Mouse (Mus musculus) liver, embryonic 14.5 days (tissue): Measurements from ENCODE around the gene Pdha2. TPM values are rescaled to one million over a fixed set of nuclear protein-coding genes. Genes with fewer than 3 reads are reported as not detected.

Experiments used
- ATAC-seq: fragments of 200-750 bp; cut with Nextera tagmentation; 2 replicates; pipeline ENCODE4 v1.8.0; 2017; ENCODE audit warnings: moderate number of reproducible peaks, mild to moderate bottlenecking, moderate library complexity; ENCODE audit not compliant: insufficient read depth
- DNase-seq, 3 experiments: peaks; one replicate each; pipeline ENCODE4 v3.0.0-alpha.2; 2012 to 2013; ENCODE audit warnings: low read depth in 3 of 3, low spot score in 3 of 3
- H3K27ac ChIP-seq: fragments of 300-500 bp; sonication (generic); 2 replicates; pipeline ENCODE4 v1.5.1; 2014; ENCODE audit warnings: moderate library complexity, mild to moderate bottlenecking, control low read depth, inconsistent platforms
- H3K27me3 ChIP-seq: fragments of 300-500 bp; sonication (generic); 2 replicates; pipeline ENCODE4 v1.6.1; 2014; ENCODE audit warnings: mild to moderate bottlenecking, low read length, moderate library complexity; ENCODE audit not compliant: control insufficient read depth, insufficient read depth
- H3K36me3 ChIP-seq: fragments of 300-500 bp; sonication (generic); replicated peaks from 2 replicates; pipeline ENCODE4 v1.6.1; 2014; ENCODE audit warnings: low read depth; ENCODE audit not compliant: control insufficient read depth, insufficient read depth
- H3K4me1 ChIP-seq, 2 experiments: fragments of 200-500 bp in 1 of 2; fragments of 300-500 bp in 1 of 2; sonication (generic) in 1 of 2; replicated peaks; 2 replicates each; pipeline ENCODE4 v1.6.1; 2012 to 2014; ENCODE audit warnings: antibody characterized with exemption in 1 of 2, inconsistent platforms in 1 of 2, low read length in 1 of 2; ENCODE audit not compliant: control insufficient read depth in 2 of 2, insufficient read depth in 2 of 2
- H3K4me2 ChIP-seq: fragments of 300-500 bp; sonication (generic); 2 replicates; pipeline ENCODE4 v1.6.1; 2014; ENCODE audit warnings: low read depth, mild to moderate bottlenecking, control low read depth, moderate library complexity
- H3K4me3 ChIP-seq, 2 experiments: fragments of 200-500 bp in 1 of 2; fragments of 300-500 bp in 1 of 2; sonication (generic) in 1 of 2; 2 replicates each; pipeline ENCODE4 v1.5.1; 2012 to 2014; ENCODE audit warnings: low read depth in 2 of 2, low read length in 2 of 2, mild to moderate bottlenecking in 2 of 2, control low read depth in 1 of 2, inconsistent platforms in 1 of 2, moderate library complexity in 1 of 2; ENCODE audit not compliant: insufficient read depth in 1 of 2
- H3K9ac ChIP-seq: fragments of 300-500 bp; sonication (generic); replicated peaks from 2 replicates; pipeline ENCODE4 v1.6.1; 2014; ENCODE audit warnings: mild to moderate bottlenecking, control low read depth, moderate library complexity
- H3K9me3 ChIP-seq: fragments of 300-500 bp; sonication (generic); 2 replicates; pipeline ENCODE4 v1.6.1; 2016; ENCODE audit warnings: low read length, mixed read lengths; ENCODE audit not compliant: control insufficient read depth
- CTCF ChIP-seq: IDR thresholded peaks from 2 replicates; pipeline ENCODE4 v1.5.1; 2016; ENCODE audit warnings: antibody characterized with exemption, low read depth, control low read depth
- EP300 ChIP-seq: IDR thresholded peaks from 2 replicates; pipeline ENCODE4 v1.6.1; 2016; ENCODE audit warnings: antibody characterized with exemption, low read depth
- WGBS: fragments of 180-500 bp; shearing (Covaris S2); extraction: QIAGEN DNeasy Blood & Tissue Kit; methylation state at CpG from one replicate; pipeline ENCODE4 v1.1.7; 2014; ENCODE audit not compliant: insufficient replicate concordance; 5-methylcytosine and 5-hydroxymethylcytosine counted together
- polyA plus RNA-seq, 2 experiments: library from polyadenylated mRNA; depleted of rRNA in 1 of 2; stranded (reverse) in 1 of 2; unstranded in 1 of 2; fragments of >200 nt; fragmentation: Nextera tagmentation in 1 of 2; extraction: Ambion mirVana in 1 of 2; gene quantifications; 2 replicates each; pipeline versions ENCODE4 v1.2.1 to v1.2.3; 2012 to 2014

Gene Pdha2
- polyA plus RNA-seq (2012; rRNA removed): not detected in 2 replicates
- polyA plus RNA-seq (2014; fragmentation: Nextera tagmentation; extraction: Ambion mirVana): not detected in 2 replicates

- no peaks in the 10 kb centered on the region for H3K36me3 ChIP-seq
- H3K27me3 ChIP-seq: no peaks in the 10 kb centered on the region
- H3K4me2 ChIP-seq: no peak within 1 kb of the TSS
- ATAC-seq (no peak), DNase-seq (no peak)
- H3K4me1 ChIP-seq: no peaks in the 10 kb centered on the region
- TF ChIP-seq CTCF: no peak
- no peak for TF ChIP-seq EP300
- no peak within 1 kb of the TSS for H3K4me3 ChIP-seq
- H3K9me3 ChIP-seq: no peaks in the 10 kb centered on the region
- H3K27ac ChIP-seq: no peak within 1 kb of the TSS
- no peak within 1 kb of the TSS for H3K9ac ChIP-seq
- 65% methylated on average over 5 of the region's 5 CpGs for WGBS
Measured at GRCm38 (mm10) chr3:141212255-141212654, at the start of gene Pdha2. TSS of gene Pdha2 (minus strand) at chr3:141212355.

- no peak overlapping the region for H3K9ac ChIP-seq
- no peak overlapping the region for H3K27ac ChIP-seq
- H3K4me3 ChIP-seq: no peak overlapping the region
- H3K4me1 ChIP-seq: no peaks in the 10 kb centered on the region
- H3K36me3 ChIP-seq: no peaks in the 10 kb centered on the region
- no peak for ATAC-seq
- TF ChIP-seq CTCF: no peak
- TF ChIP-seq EP300: no peak
- DNase-seq: no peak
- WGBS: 53% methylated on average over 1 of the region's 1 CpGs
- no peak overlapping the region for H3K4me2 ChIP-seq
- H3K27me3 ChIP-seq: no peaks in the 10 kb centered on the region
- H3K9me3 ChIP-seq: no peaks in the 10 kb centered on the region
Measured at GRCm38 (mm10) chr3:141260518-141260917, 48.4 kb upstream of the Pdha2 start.

GRCm38 (mm10) chr3:141251440-141251839 lies 39.3 kb upstream of the Pdha2 start:
- DNase-seq: no peak
- TF ChIP-seq CTCF (no peak), EP300 (no peak)
- no peak overlapping the region for H3K4me3 ChIP-seq
- no peaks in the 10 kb centered on the region for H3K27me3 ChIP-seq
- H3K4me1 ChIP-seq: no peaks in the 10 kb centered on the region
- 53% methylated on average over 1 of the region's 1 CpGs for WGBS
- H3K9me3 ChIP-seq: no peaks in the 10 kb centered on the region
- ATAC-seq: no peak
- no peak overlapping the region for H3K4me2 ChIP-seq
- no peak overlapping the region for H3K27ac ChIP-seq
- no peak overlapping the region for H3K9ac ChIP-seq
- no peaks in the 10 kb centered on the region for H3K36me3 ChIP-seq

- H3K27me3 ChIP-seq: no peaks in the 10 kb centered on the region
- H3K4me1 ChIP-seq: no peaks in the 10 kb centered on the region
- no peaks in the 10 kb centered on the region for H3K36me3 ChIP-seq
- ATAC-seq (no peak), DNase-seq (no peak)
- H3K4me3 ChIP-seq: no peak overlapping the region
- no peak overlapping the region for H3K9ac ChIP-seq
- TF ChIP-seq CTCF: no peak
- TF ChIP-seq EP300: no peak
- WGBS: 60% methylated on average over 5 of the region's 5 CpGs
- no peaks in the 10 kb centered on the region for H3K9me3 ChIP-seq
- no peak overlapping the region for H3K27ac ChIP-seq
- no peak overlapping the region for H3K4me2 ChIP-seq
Measured at GRCm38 (mm10) chr3:141244725-141245298, 32.7 kb upstream of the Pdha2 start.

GRCm38 (mm10) chr3:141238071-141238470 lies 25.9 kb upstream of the Pdha2 start:
- Histone ChIP-seq H3K4me1 (no peaks in the 10 kb centered on the region), H3K27me3 (no peaks in the 10 kb centered on the region), H3K4me2 (no peak overlapping the region), H3K4me3 (no peak overlapping the region), H3K9ac (no peak overlapping the region), H3K9me3 (no peaks in the 10 kb centered on the region), H3K36me3 (no peaks in the 10 kb centered on the region), H3K27ac (no peak overlapping the region)
- no peak for ATAC-seq
- WGBS: 44% methylated on average over 2 of the region's 2 CpGs
- TF ChIP-seq CTCF: no peak
- no peak for TF ChIP-seq EP300
- DNase-seq: no peak
